In genomic region chr16:4727963-4728362, GRCm38 (mm10) we compare ENCODE assay signal across 13 mouse cellular contexts. TPM values are rescaled to one million over a fixed set of nuclear protein-coding genes. Genes with fewer than 3 reads are reported as not detected.
DNase-seq lines count a peak whose midpoint lies in the region; ATAC-seq and TF ChIP-seq lines count a peak whose summit lies in the region.
"Had no signal": no experiment of that assay in that cellular context is flagged by ENCODE, and none has a peak within 500 bp of the region (broad histone marks: within the 10 kb centered on the region; RNA-seq: fewer than 3 reads in every experiment).

No protein-coding gene starts in this region.

- H3K27me3 ChIP-seq in lung, embryonic 15.5 days: no peaks in the 10 kb centered on the region
- no peaks in the 10 kb centered on the region for H3K27me3 ChIP-seq in liver, embryonic 15.5 days
- H3K27me3 ChIP-seq: embryonic facial prominence, embryonic 15.5 days had no signal

- intact Hi-C loops in gastrocnemius, adult 2 months (cut with DNase I): no loop called here

- DNase-seq in gastrocnemius, adult 2 months: no peak
- no peak for DNase-seq in gastrocnemius, adult 18-20 months (ENCODE audit: low spot score)
- DNase-seq in lung, postnatal 10 days: no peak
- DNase-seq in gonadal fat pad, adult 2 months (ENCODE audit: low read depth): peak; percentile 50
- no peak for DNase-seq in adrenal gland, postnatal 14 days
- DNase-seq: gastrocnemius, postnatal 10 days; retina, postnatal 1 day had no signal

- TF ChIP-seq CTCF in gastrocnemius, adult 2 months (IDR thresholded peaks at IDR 0.05): no peak

- H3K4me3 ChIP-seq in gastrocnemius, adult 2 months: peak overlapping the region; percentile 85
- H3K4me3 ChIP-seq in lung, embryonic 15.5 days: peak overlapping the region; percentile 92; the same call in 1 of the 2 replicates
- no peak overlapping the region for H3K4me3 ChIP-seq in liver, embryonic 15.5 days (replicated peaks)

- peak overlapping the region; percentile 13; the same call in 1 of the 2 replicates for H3K9ac ChIP-seq in lung, embryonic 15.5 days
- no peak overlapping the region for H3K9ac ChIP-seq in liver, embryonic 15.5 days
- H3K9ac ChIP-seq: embryonic facial prominence, embryonic 15.5 days had no signal

- 16% methylated on average over 1 of the region's 1 CpGs for WGBS in lung, embryonic 15.5 days
- WGBS in liver, embryonic 15.5 days (ENCODE audit: insufficient replicate concordance): 3% methylated on average over 1 of the region's 1 CpGs

- H3K9me3 ChIP-seq in lung, embryonic 15.5 days: no peaks in the 10 kb centered on the region
- no peaks in the 10 kb centered on the region for H3K9me3 ChIP-seq in liver, embryonic 15.5 days (replicated peaks)
- H3K9me3 ChIP-seq: embryonic facial prominence, embryonic 15.5 days had no signal

- H3K4me1 ChIP-seq in lung, embryonic 15.5 days: peaks cover 14% of the 10 kb centered on the region
- peaks cover 36% of the 10 kb centered on the region for H3K4me1 ChIP-seq in liver, embryonic 15.5 days (replicated peaks)

- peak overlapping the region; percentile 94 for H3K27ac ChIP-seq in gastrocnemius, adult 2 months
- no peak overlapping the region for H3K27ac ChIP-seq in lung, embryonic 15.5 days
- H3K27ac ChIP-seq in liver, embryonic 15.5 days (replicated peaks): no peak overlapping the region
- H3K27ac ChIP-seq: embryonic facial prominence, embryonic 15.5 days; stomach, postnatal 0 days had no signal

- no peak for ATAC-seq in lung, embryonic 15.5 days (ENCODE audit: borderline replicate concordance, extremely low read depth, low FRiP score, low TSS enrichment)
- ATAC-seq in liver, embryonic 15.5 days (ENCODE audit: insufficient read depth): no peak
- no peak for ATAC-seq in monocyte, adult 5-6 weeks (replicated peaks; ENCODE audit: insufficient number of reproducible peaks, low FRiP score, low TSS enrichment, poor library complexity, severe bottlenecking)
- ATAC-seq: intestine, postnatal 0 days had no signal

- H3K36me3 ChIP-seq in lung, embryonic 15.5 days: no peaks in the 10 kb centered on the region
- no peaks in the 10 kb centered on the region for H3K36me3 ChIP-seq in liver, embryonic 15.5 days (replicated peaks)
- H3K36me3 ChIP-seq: embryonic facial prominence, embryonic 15.5 days had no signal

- peak overlapping the region; percentile 65 for H3K4me2 ChIP-seq in lung, embryonic 15.5 days
- H3K4me2 ChIP-seq in liver, embryonic 15.5 days: peak overlapping the region; percentile 97

RNA-seq across cellular contexts. Expression of gene Hmox2, which starts 1.8 kb away (rescaled TPM):
- 10 to 100 TPM; 35.4 to 43.6 TPM for total RNA-seq in gastrocnemius, adult 2 months (2021)
- total RNA-seq in gastrocnemius, adult 18-20 months (2021): 10 to 100 TPM; 37.6 to 46.7 TPM
- polyA plus RNA-seq in lung, embryonic 15.5 days (2015; fragmentation: Nextera tagmentation; extraction: Ambion mirVana): 106 and 113 TPM in 2 replicates
- 49.5 and 53.2 TPM in 2 replicates for polyA plus RNA-seq in gonadal fat pad, adult 2 months (2012; rRNA removed)
- polyA plus RNA-seq in liver, embryonic 15.5 days (2015; fragmentation: Nextera tagmentation; extraction: Ambion mirVana): 36.6 and 37.9 TPM in 2 replicates
- total RNA-seq in monocyte, adult 5-6 weeks (2017): 80.8 to 103 TPM (median 93.4 TPM) in 3 replicates
- 93.2 and 99.1 TPM in 2 replicates for total RNA-seq in adrenal gland, postnatal 14 days (2021)

RNA-seq across cellular contexts. Expression of gene Nmral1, which starts 8.8 kb away (rescaled TPM):
- 1 to 10 TPM; 2.6 to 3.7 TPM for total RNA-seq in gastrocnemius, adult 2 months (2021)
- 1 to 10 TPM; 2.5 to 2.9 TPM for total RNA-seq in gastrocnemius, adult 18-20 months (2021)
- 78.7 and 81.2 TPM in 2 replicates for polyA plus RNA-seq in lung, embryonic 15.5 days (2015; fragmentation: Nextera tagmentation; extraction: Ambion mirVana)
- 9.5 and 10.4 TPM in 2 replicates for polyA plus RNA-seq in gonadal fat pad, adult 2 months (2012; rRNA removed)
- 37.2 and 39.6 TPM in 2 replicates for polyA plus RNA-seq in liver, embryonic 15.5 days (2015; fragmentation: Nextera tagmentation; extraction: Ambion mirVana)
- 3.7 to 12.2 TPM (median 6.1 TPM) in 3 replicates for total RNA-seq in monocyte, adult 5-6 weeks (2017)
- total RNA-seq in adrenal gland, postnatal 14 days (2021): 7.2 and 11.0 TPM in 2 replicates

RNA-seq across cellular contexts. Expression of gene Coro7, which starts 48.4 kb away (rescaled TPM):
- total RNA-seq in gastrocnemius, adult 2 months (2021): 10 to 100 TPM; 12.1 to 13.6 TPM
- 10 to 100 TPM; 13.9 to 14.4 TPM for total RNA-seq in gastrocnemius, adult 18-20 months (2021)
- 13.4 and 15.2 TPM in 2 replicates for polyA plus RNA-seq in lung, embryonic 15.5 days (2015; fragmentation: Nextera tagmentation; extraction: Ambion mirVana)
- 40.2 and 44.5 TPM in 2 replicates for polyA plus RNA-seq in gonadal fat pad, adult 2 months (2012; rRNA removed)
- 10.5 and 13.1 TPM in 2 replicates for polyA plus RNA-seq in liver, embryonic 15.5 days (2015; fragmentation: Nextera tagmentation; extraction: Ambion mirVana)
- total RNA-seq in monocyte, adult 5-6 weeks (2017): 28.4 to 62.6 TPM (median 29.8 TPM) in 3 replicates
- total RNA-seq in adrenal gland, postnatal 14 days (2021): 33.6 and 38.7 TPM in 2 replicates
